Mouse (Mus musculus): ENCODE data around the gene R3hdm2. TPM values are rescaled to one million over a fixed set of nuclear protein-coding genes. Genes with fewer than 3 reads are reported as not detected.

The R3hdm2 gene
- polyA plus RNA-seq, 1 experiment: 135 TPM

DNA sequence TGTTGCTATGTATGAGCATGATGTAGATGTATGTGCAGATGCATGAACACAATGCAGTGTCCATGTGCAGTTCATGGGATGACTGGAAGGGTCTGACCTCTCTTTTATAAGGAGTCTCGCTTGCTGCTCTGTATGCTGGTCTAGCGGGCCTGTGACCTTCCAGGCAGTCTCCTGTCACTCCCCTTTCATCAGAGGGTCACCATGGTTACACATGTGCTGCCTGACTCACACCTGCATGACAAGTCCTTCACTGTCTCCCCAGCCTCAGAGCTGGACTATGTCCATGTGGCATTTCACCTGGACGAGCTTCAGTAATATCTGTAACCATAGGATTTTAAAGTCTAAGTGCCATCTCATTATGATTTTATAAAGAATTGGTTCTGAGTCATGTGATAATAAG, 34.0 kb downstream of the R3hdm2 start:
- Histone ChIP-seq H3K36me3 (ENCODE audit: control insufficient read depth, insufficient read depth, low read length) (no peaks in the 10 kb centered on the region), H3K4me1 (replicated peaks; ENCODE audit: control insufficient read depth, insufficient read depth, low read length) (no peaks in the 10 kb centered on the region), H3K4me3 (ENCODE audit: control insufficient read depth, insufficient read depth, low read length) (no peak overlapping the region), H3K27me3 (ENCODE audit: control insufficient read depth, insufficient read depth, low read length) (no peaks in the 10 kb centered on the region), H3K27ac (ENCODE audit: control insufficient read depth, insufficient read depth, low read length) (no peak overlapping the region)
- WGBS: 91% methylated on average over 3 of the region's 3 CpGs
- TF ChIP-seq CTCF (IDR thresholded peaks at IDR 0.05; ENCODE audit: borderline replicate concordance, control insufficient read depth, extremely low read depth, insufficient read depth, low read length, poor library complexity) (no peak), POLR2A (IDR thresholded peaks at IDR 0.05; ENCODE audit: control insufficient read depth, extremely low read depth, insufficient read depth, low read length, poor library complexity) (no peak)
- DNase-seq: no peak

GRCm38 (mm10) chr10:127420131-127420530, 40.0 kb downstream of the R3hdm2 start:
- no peaks in the 10 kb centered on the region for H3K27me3 ChIP-seq (ENCODE audit: control insufficient read depth, insufficient read depth, low read length)
- H3K36me3 ChIP-seq (ENCODE audit: control insufficient read depth, insufficient read depth, low read length): no peaks in the 10 kb centered on the region
- TF ChIP-seq POLR2A (IDR thresholded peaks at IDR 0.05; ENCODE audit: control insufficient read depth, extremely low read depth, insufficient read depth, low read length, poor library complexity) (no peak), CTCF (IDR thresholded peaks at IDR 0.05; ENCODE audit: borderline replicate concordance, control insufficient read depth, extremely low read depth, insufficient read depth, low read length, poor library complexity) (no peak)
- no peak overlapping the region for H3K27ac ChIP-seq (ENCODE audit: control insufficient read depth, insufficient read depth, low read length)
- 92% methylated on average over 6 of the region's 6 CpGs for WGBS
- no peak overlapping the region for H3K4me3 ChIP-seq (ENCODE audit: control insufficient read depth, insufficient read depth, low read length)
- DNase-seq: no peak
- 0 out of 2 replicates have a peak, but pooled peaks cover 2% of the 10 kb centered on the region for H3K4me1 ChIP-seq (replicated peaks; ENCODE audit: control insufficient read depth, insufficient read depth, low read length)

GRCm38 (mm10) chr10:127420676-127421353, 40.7 kb downstream of the R3hdm2 start:
- Histone ChIP-seq H3K27me3 (ENCODE audit: control insufficient read depth, insufficient read depth, low read length) (no peaks in the 10 kb centered on the region), H3K27ac (ENCODE audit: control insufficient read depth, insufficient read depth, low read length) (no peak overlapping the region)

DNA sequence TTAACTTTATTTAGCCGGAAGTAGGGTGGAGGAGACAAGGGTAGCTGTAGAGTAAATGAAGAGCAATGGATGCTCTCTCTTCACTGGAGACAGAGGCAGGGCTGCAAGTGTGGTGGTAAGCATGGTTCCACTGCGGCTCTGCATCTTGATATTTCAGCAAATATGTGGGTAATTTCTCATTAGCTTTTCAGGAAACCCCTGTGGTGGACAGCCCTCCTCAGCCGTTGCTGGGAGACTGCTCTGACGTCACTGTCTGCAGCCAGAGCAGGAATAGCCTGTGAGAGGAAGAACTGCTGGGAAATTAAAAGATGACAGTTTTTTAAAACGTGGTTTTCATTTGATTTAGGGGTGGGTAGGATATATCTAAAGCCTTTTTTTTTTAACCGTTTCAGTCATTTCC, 41.9 kb downstream of the R3hdm2 start:
- H3K27ac ChIP-seq (ENCODE audit: control insufficient read depth, insufficient read depth, low read length): no peak overlapping the region
- DNase-seq: no peak
- WGBS: 27% methylated on average over 6 of the region's 6 CpGs
- no peak for TF ChIP-seq POLR2A (IDR thresholded peaks at IDR 0.05; ENCODE audit: control insufficient read depth, extremely low read depth, insufficient read depth, low read length, poor library complexity)
- no peak for TF ChIP-seq CTCF (IDR thresholded peaks at IDR 0.05; ENCODE audit: borderline replicate concordance, control insufficient read depth, extremely low read depth, insufficient read depth, low read length, poor library complexity)
- no peaks in the 10 kb centered on the region for H3K36me3 ChIP-seq (ENCODE audit: control insufficient read depth, insufficient read depth, low read length)
- H3K4me1 ChIP-seq (replicated peaks; ENCODE audit: control insufficient read depth, insufficient read depth, low read length): 0 out of 2 replicates have a peak, but pooled peaks cover 2% of the 10 kb centered on the region
- H3K4me3 ChIP-seq (ENCODE audit: control insufficient read depth, insufficient read depth, low read length): no peak overlapping the region
- no peaks in the 10 kb centered on the region for H3K27me3 ChIP-seq (ENCODE audit: control insufficient read depth, insufficient read depth, low read length)

More at GRCm38 (mm10) chr10:127420676-127421353, 40.7 kb downstream of the R3hdm2 start:
- DNase-seq: no peak
- Histone ChIP-seq H3K4me1 (replicated peaks; ENCODE audit: control insufficient read depth, insufficient read depth, low read length) (0 out of 2 replicates have a peak, but pooled peaks cover 2% of the 10 kb centered on the region), H3K36me3 (ENCODE audit: control insufficient read depth, insufficient read depth, low read length) (no peaks in the 10 kb centered on the region), H3K4me3 (ENCODE audit: control insufficient read depth, insufficient read depth, low read length) (no peak overlapping the region)
- 82% methylated on average over 9 of the region's 9 CpGs for WGBS
- TF ChIP-seq POLR2A (IDR thresholded peaks at IDR 0.05; ENCODE audit: control insufficient read depth, extremely low read depth, insufficient read depth, low read length, poor library complexity): no peak
- no peak for TF ChIP-seq CTCF (IDR thresholded peaks at IDR 0.05; ENCODE audit: borderline replicate concordance, control insufficient read depth, extremely low read depth, insufficient read depth, low read length, poor library complexity)

DNA sequence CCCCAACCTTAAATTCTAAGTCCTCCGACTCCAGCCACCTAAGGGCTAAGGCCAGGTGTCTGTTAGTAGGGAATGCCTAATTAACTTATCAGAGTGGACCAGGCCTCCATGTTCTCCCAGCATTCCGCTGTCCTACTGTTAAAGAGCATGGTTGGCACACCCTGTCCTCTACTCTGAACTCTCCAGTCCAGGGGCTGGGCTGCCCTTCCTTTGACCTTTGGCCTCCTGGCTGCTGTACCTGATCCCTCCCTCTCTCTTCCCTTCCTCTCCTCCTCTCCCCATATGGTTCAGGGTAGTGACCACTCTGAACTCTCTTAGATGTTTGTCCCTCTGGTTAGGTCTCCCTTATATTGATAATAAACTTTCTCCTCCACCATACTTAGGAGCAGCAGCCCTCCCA, 45.7 kb downstream of the R3hdm2 start:
- TF ChIP-seq POLR2A (IDR thresholded peaks at IDR 0.05; ENCODE audit: control insufficient read depth, extremely low read depth, insufficient read depth, low read length, poor library complexity) (no peak), CTCF (IDR thresholded peaks at IDR 0.05; ENCODE audit: borderline replicate concordance, control insufficient read depth, extremely low read depth, insufficient read depth, low read length, poor library complexity) (no peak)
- DNase-seq: no peak

DNA sequence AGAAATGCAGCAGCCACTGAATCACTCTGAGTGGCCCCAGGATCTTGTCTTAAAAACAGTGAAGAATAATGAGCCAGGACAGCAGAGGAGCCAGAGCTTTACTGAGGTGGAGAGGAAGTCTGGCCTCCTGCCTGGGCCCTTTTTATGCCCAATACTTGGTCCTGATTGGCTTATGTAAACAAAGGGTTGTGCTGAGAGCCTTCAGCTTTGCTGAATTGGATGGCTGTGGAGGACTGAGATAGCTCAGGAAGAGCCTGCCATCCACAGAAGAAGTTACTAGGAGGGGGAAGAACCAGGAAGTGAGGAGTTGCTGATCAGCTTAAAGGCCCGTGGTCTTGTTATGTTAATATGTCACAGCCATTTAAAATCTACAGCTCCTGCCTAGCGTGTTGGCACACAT, 46.5 kb downstream of the R3hdm2 start:
- H3K36me3 ChIP-seq (ENCODE audit: control insufficient read depth, insufficient read depth, low read length): no peaks in the 10 kb centered on the region
- H3K27me3 ChIP-seq (ENCODE audit: control insufficient read depth, insufficient read depth, low read length): no peaks in the 10 kb centered on the region
- WGBS: 46% methylated on average over 2 of the region's 2 CpGs
- H3K4me1 ChIP-seq (replicated peaks; ENCODE audit: control insufficient read depth, insufficient read depth, low read length): no peaks in the 10 kb centered on the region
- TF ChIP-seq POLR2A (IDR thresholded peaks at IDR 0.05; ENCODE audit: control insufficient read depth, extremely low read depth, insufficient read depth, low read length, poor library complexity): no peak
- no peak for TF ChIP-seq CTCF (IDR thresholded peaks at IDR 0.05; ENCODE audit: borderline replicate concordance, control insufficient read depth, extremely low read depth, insufficient read depth, low read length, poor library complexity)
- no peak for DNase-seq
- no peak overlapping the region for H3K27ac ChIP-seq (ENCODE audit: control insufficient read depth, insufficient read depth, low read length)
- no peak overlapping the region for H3K4me3 ChIP-seq (ENCODE audit: control insufficient read depth, insufficient read depth, low read length)

More for the DNA sequence above, 45.7 kb downstream of the R3hdm2 start:
- Histone ChIP-seq H3K4me1 (replicated peaks; ENCODE audit: control insufficient read depth, insufficient read depth, low read length) (0 out of 2 replicates have a peak, but pooled peaks cover 2% of the 10 kb centered on the region), H3K36me3 (ENCODE audit: control insufficient read depth, insufficient read depth, low read length) (no peaks in the 10 kb centered on the region), H3K4me3 (ENCODE audit: control insufficient read depth, insufficient read depth, low read length) (no peak overlapping the region), H3K27ac (ENCODE audit: control insufficient read depth, insufficient read depth, low read length) (no peak overlapping the region), H3K27me3 (ENCODE audit: control insufficient read depth, insufficient read depth, low read length) (no peaks in the 10 kb centered on the region)
- WGBS: 97% methylated on average over 2 of the region's 2 CpGs

Data from thymus, adult 2 months (tissue).